ENCODE assay signal across 32 mouse cellular contexts in the genomic region with DNA sequence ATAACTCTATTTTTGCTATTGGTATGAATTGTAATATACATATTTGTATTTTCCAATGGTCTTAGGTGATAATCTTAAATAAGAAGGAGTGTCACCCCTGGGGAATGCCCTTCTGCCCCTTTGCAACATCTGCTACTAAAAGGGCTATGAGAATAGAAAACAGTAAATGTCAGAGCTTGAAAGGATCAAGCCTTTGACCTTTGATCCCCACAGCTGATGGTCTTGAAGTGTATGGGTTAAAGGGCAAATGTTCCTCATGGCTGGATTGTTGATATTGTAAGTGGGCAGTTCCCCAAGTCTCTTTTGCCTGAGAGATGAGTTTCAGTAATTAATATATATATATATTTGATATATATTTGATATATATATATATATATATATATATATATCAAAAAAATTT. TPM values are rescaled to one million over a fixed set of nuclear protein-coding genes. Genes with fewer than 3 reads are reported as not detected.
DNase-seq lines count a peak whose midpoint lies in the region; ATAC-seq lines count a peak whose summit lies in the region.
"Had no signal": no experiment of that assay in that cellular context is flagged by ENCODE, and none has a peak within 500 bp of the region (broad histone marks: within the 10 kb centered on the region; RNA-seq: fewer than 3 reads in every experiment).

No protein-coding gene starts in this region.

- H3K9ac ChIP-seq in hindbrain, embryonic 11.5 days (ENCODE audit: low read depth, low read length), result no peak overlapping the region
- H3K9ac ChIP-seq in hindbrain, embryonic 16.5 days (ENCODE audit: low read depth, low read length), result no peak overlapping the region
- no peak overlapping the region for H3K9ac ChIP-seq in neural tube, embryonic 11.5 days (ENCODE audit: low read length)
- H3K9ac ChIP-seq: embryonic facial prominence, embryonic 12.5 days; embryonic facial prominence, embryonic 15.5 days; forebrain, postnatal 0 days; hindbrain, embryonic 14.5 days; intestine, embryonic 15.5 days had no signal

- H3K4me1 ChIP-seq in hindbrain, embryonic 11.5 days (replicated peaks; ENCODE audit: control insufficient read depth, insufficient read depth, low read length), result no peaks in the 10 kb centered on the region
- no peaks in the 10 kb centered on the region for H3K4me1 ChIP-seq in hindbrain, embryonic 16.5 days (ENCODE audit: control insufficient read depth, insufficient read depth, low read depth, low read length)
- H3K4me1 ChIP-seq in neural tube, embryonic 11.5 days (ENCODE audit: control insufficient read depth, insufficient read depth, low read length), result no peaks in the 10 kb centered on the region
- H3K4me1 ChIP-seq: embryonic facial prominence, embryonic 12.5 days; embryonic facial prominence, embryonic 15.5 days; intestine, embryonic 15.5 days had no signal

- no peaks in the 10 kb centered on the region for H3K27me3 ChIP-seq in hindbrain, embryonic 11.5 days (ENCODE audit: control insufficient read depth, insufficient read depth, low read length)
- H3K27me3 ChIP-seq in hindbrain, embryonic 16.5 days (replicated peaks; ENCODE audit: control insufficient read depth, insufficient read depth, low read length), result no peaks in the 10 kb centered on the region
- no peaks in the 10 kb centered on the region for H3K27me3 ChIP-seq in neural tube, embryonic 11.5 days (ENCODE audit: control insufficient read depth, insufficient read depth, low read length)
- H3K27me3 ChIP-seq: CH12.LX; embryonic facial prominence, embryonic 12.5 days; embryonic facial prominence, embryonic 15.5 days; intestine, embryonic 15.5 days had no signal

- no peaks in the 10 kb centered on the region for H3K36me3 ChIP-seq in hindbrain, embryonic 11.5 days (ENCODE audit: control insufficient read depth, insufficient read depth, low read length)
- no peaks in the 10 kb centered on the region for H3K36me3 ChIP-seq in hindbrain, embryonic 16.5 days (ENCODE audit: control insufficient read depth, insufficient read depth, low read length)
- H3K36me3 ChIP-seq in neural tube, embryonic 11.5 days (ENCODE audit: control insufficient read depth, insufficient read depth, low read length), result no peaks in the 10 kb centered on the region
- H3K36me3 ChIP-seq: embryonic facial prominence, embryonic 12.5 days; embryonic facial prominence, embryonic 15.5 days; G1E; intestine, embryonic 15.5 days had no signal

- DNase-seq in hindbrain, embryonic 11.5 days (ENCODE audit: low spot score), result peak; percentile 7
- DNase-seq in neural tube, embryonic 11.5 days (ENCODE audit: low spot score), result no peak
- DNase-seq in neural tube, embryonic 10.5 days (ENCODE audit: extremely low spot score, low spot score), result no peak
- DNase-seq in embryo, embryonic 9.5 days (ENCODE audit: extremely low spot score), result peak; percentile 9
- DNase-seq in right cerebral cortex, postnatal 10 days (ENCODE audit: low spot score in 2 of 2), result no peak
- no peak for DNase-seq in gastrocnemius, adult 18-20 months (ENCODE audit: low spot score)
- DNase-seq: adrenal gland, postnatal 10 days; adrenal gland, postnatal 36 days; B cell, adult 2 months; cerebellum, adult 18-20 months; cerebellum, adult 9-10 months; cerebellum, postnatal 14 days; forebrain, postnatal 0 days; gastrocnemius, postnatal 10 days; gastrocnemius, postnatal 36 days; heart, adult 2 months had no signal

- 0 out of 2 replicates have a peak, but pooled peaks have one; percentile 27 for ATAC-seq in hindbrain, embryonic 11.5 days (ENCODE audit: low FRiP score)
- ATAC-seq in hindbrain, embryonic 16.5 days, result no peak
- ATAC-seq in neural tube, embryonic 11.5 days (ENCODE audit: insufficient read depth, low FRiP score, low TSS enrichment), result peak; percentile 29
- ATAC-seq: forebrain, embryonic 14.5 days; forebrain, postnatal 0 days; intestine, embryonic 15.5 days; Patski had no signal

- no peak overlapping the region for H3K27ac ChIP-seq in hindbrain, embryonic 11.5 days (ENCODE audit: low read depth, low read length)
- H3K27ac ChIP-seq in hindbrain, embryonic 16.5 days (ENCODE audit: low read depth, low read length), result no peak overlapping the region
- no peak overlapping the region for H3K27ac ChIP-seq in neural tube, embryonic 11.5 days (ENCODE audit: low read depth, low read length)
- H3K27ac ChIP-seq: embryonic facial prominence, embryonic 12.5 days; embryonic facial prominence, embryonic 15.5 days; heart, adult 2 months; hindbrain, embryonic 14.5 days; intestine, embryonic 15.5 days had no signal

- H3K4me2 ChIP-seq in hindbrain, embryonic 11.5 days (replicated peaks; ENCODE audit: low read depth, low read length), result no peak overlapping the region
- H3K4me2 ChIP-seq in hindbrain, embryonic 16.5 days (ENCODE audit: low read length), result no peak overlapping the region
- H3K4me2 ChIP-seq in neural tube, embryonic 11.5 days (ENCODE audit: low read depth), result no peak overlapping the region
- H3K4me2 ChIP-seq: embryonic facial prominence, embryonic 12.5 days; embryonic facial prominence, embryonic 15.5 days; heart, embryonic 11.5 days; hindbrain, embryonic 14.5 days; intestine, embryonic 15.5 days had no signal

- no peaks in the 10 kb centered on the region for H3K9me3 ChIP-seq in hindbrain, embryonic 11.5 days (ENCODE audit: control insufficient read depth, low read length)
- no peaks in the 10 kb centered on the region for H3K9me3 ChIP-seq in hindbrain, embryonic 16.5 days (ENCODE audit: control insufficient read depth, low read length)
- H3K9me3 ChIP-seq in neural tube, embryonic 11.5 days (ENCODE audit: control insufficient read depth, low read length), result no peaks in the 10 kb centered on the region
- H3K9me3 ChIP-seq: embryonic facial prominence, embryonic 12.5 days; embryonic facial prominence, embryonic 15.5 days; G1E; intestine, embryonic 15.5 days had no signal

- no peak overlapping the region for H3K4me3 ChIP-seq in hindbrain, embryonic 11.5 days (ENCODE audit: low read depth, low read length)
- no peak overlapping the region for H3K4me3 ChIP-seq in hindbrain, embryonic 16.5 days (ENCODE audit: low read length)
- H3K4me3 ChIP-seq in neural tube, embryonic 11.5 days (ENCODE audit: low read depth, low read length), result no peak overlapping the region
- H3K4me3 ChIP-seq: embryonic facial prominence, embryonic 12.5 days; embryonic facial prominence, embryonic 15.5 days; heart, adult 2 months; intestine, embryonic 15.5 days had no signal

RNA-seq across cellular contexts. Expression of a gene that starts 47.7 kb away (rescaled TPM):
- not detected in 2 replicates for polyA plus RNA-seq in hindbrain, embryonic 11.5 days (2014; fragmentation: Nextera tagmentation; extraction: Ambion mirVana)
- not detected in 2 replicates for polyA plus RNA-seq in hindbrain, embryonic 16.5 days (2015; fragmentation: Nextera tagmentation; extraction: Ambion mirVana)
- polyA plus RNA-seq in neural tube, embryonic 11.5 days (2014; fragmentation: Nextera tagmentation; extraction: Ambion mirVana), result not detected in 2 replicates
- under 1 TPM in 1 of 2 experiments, not detected in 1; 0.30 TPM for total RNA-seq in gastrocnemius, adult 18-20 months (2021)
- total RNA-seq: adrenal gland, postnatal 36 days; CH12.LX; gastrocnemius, postnatal 10 days; gastrocnemius, postnatal 36 days; granulocyte monocyte progenitor cell, adult 5-6 weeks; heart, adult 2 months; heart, postnatal 25 days; hematopoietic stem cell, adult 5-6 weeks had no signal
- polyA plus RNA-seq: embryonic facial prominence, embryonic 12.5 days; embryonic facial prominence, embryonic 15.5 days; forebrain, embryonic 11.5 days; forebrain, embryonic 14.5 days; forebrain, postnatal 0 days; G1E; heart, adult 2 months; heart, embryonic 11.5 days; heart, embryonic 14.5 days; heart, postnatal 0 days; hindbrain, embryonic 14.5 days; Patski had no signal

Comparison
In these comparisons a context has a peak if more than half of its experiments do, and no peak if none do; other contexts are left out.
1. DNase-seq: peak in hindbrain, embryonic 11.5 days (single experiment) and embryo, embryonic 9.5 days (single experiment); none in neural tube, embryonic 11.5 days (single experiment), neural tube, embryonic 10.5 days (single experiment), right cerebral cortex, postnatal 10 days (0 of 2) and gastrocnemius, adult 18-20 months (single experiment).